Mouse (Mus musculus): ENCODE measurements around the gene Plin4. TPM values are rescaled to one million over a fixed set of nuclear protein-coding genes. Genes with fewer than 3 reads are reported as not detected.
A peak's percentile ranks its signal among the peaks of the same experiment; 100 is the strongest.

The Plin4 gene
- total RNA-seq (2021): 100 to 1,000 TPM; 127 to 310 TPM
- long read RNA-seq, experiment 1, partial matches to known transcripts: 15 of 64 reads
- long read RNA-seq, experiment 1, other reads (novel, unspliced or antisense): 49 of 64 reads
- long read RNA-seq, experiment 2, partial matches to known transcripts: 12 of 61 reads
- long read RNA-seq, experiment 2, other reads (novel, unspliced or antisense): 49 of 61 reads

DNA sequence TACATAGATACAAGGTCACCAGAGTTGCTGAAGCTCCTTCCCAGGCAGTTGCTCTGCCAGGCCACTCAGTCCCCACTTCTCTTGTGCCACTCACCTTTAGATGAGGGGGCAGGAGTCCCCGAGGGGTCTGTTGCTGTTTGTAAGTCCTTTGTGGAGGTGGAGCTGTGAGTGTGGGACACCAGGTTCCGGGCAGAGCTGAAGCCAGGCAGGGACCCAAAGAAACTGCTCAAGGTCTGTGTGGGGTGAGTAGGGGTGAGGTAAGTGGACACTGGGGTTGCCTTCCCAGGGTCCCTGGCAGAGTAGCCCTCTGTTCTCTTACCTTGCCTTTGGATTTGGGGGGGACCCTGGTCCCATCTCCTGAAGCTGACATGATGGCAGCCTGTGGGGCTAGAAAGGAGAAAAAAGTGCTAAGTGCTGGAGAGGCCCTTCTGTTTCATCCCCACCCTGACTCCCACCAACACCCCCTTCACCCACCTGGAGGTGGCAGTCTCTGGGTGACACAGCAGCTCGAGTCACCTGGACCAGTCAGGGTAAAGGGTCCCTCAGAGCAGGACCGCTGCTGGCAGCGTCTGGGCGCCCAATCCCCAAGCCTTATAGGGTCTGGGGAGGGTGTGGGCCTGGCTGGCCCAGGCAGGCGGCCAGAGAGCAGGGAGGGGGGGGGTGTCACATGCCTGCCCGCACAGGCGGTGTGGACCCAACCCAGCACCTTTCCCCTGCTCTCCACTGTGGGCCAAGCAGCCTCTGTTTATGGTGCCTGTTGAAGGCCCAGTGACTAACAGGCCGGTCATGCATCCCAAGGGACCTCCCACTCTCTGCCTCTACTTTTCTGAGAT lies at the start of gene Plin4:
TSS of gene Plin4 (minus strand) at position 585 of the 833 bp plus-strand sequence.
- intact Hi-C loops (cut with DNase I; ENCODE audit: low total_unique reads): no loop called here
- DNase-seq: peak; percentile 83

DNA sequence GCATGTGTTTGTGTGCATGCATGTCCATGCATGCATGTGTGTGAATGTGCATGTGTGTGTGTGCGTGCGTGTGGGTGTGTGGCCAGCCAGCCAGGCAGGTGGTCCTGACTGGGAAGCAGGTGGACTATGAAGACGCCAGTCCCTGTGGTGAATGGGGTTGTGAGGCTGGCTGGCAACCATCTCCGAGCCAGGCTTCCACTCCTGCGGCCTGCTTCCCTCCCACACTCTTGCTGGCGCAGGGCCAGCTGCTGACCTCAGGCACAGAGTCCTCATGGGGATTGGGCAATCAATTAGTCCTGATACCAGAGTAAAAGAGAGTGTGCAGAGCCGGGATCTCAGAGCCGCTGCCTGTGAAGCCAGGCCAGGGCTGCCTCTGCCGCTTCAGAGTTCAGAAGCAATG lies 44.0 kb upstream of the Plin4 start:
- intact Hi-C loops (cut with DNase I; ENCODE audit: low total_unique reads): no loop called here
- peak; percentile 63 for DNase-seq

DNA sequence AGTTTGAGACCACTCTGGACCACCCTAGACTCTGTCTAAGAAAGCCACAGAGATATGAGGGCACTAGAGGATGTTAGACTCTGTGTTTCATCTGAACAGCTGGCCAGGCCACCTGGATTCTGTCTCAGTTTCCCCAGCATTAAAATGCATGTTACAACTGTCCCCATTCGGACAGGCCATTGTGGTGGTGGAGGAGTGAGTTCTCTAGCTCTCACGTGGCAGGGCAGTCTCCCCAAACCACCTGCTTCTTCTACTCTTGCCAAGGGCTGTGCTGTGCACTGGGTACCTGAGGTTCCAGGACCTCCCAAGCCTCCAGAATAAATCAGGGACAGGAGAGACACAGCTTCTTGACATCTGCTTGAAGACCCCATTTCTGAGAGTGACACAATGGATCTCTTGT lies 40.3 kb upstream of the Plin4 start:
- no peak for DNase-seq
- intact Hi-C loops (cut with DNase I; ENCODE audit: low total_unique reads): no loop called here

DNA sequence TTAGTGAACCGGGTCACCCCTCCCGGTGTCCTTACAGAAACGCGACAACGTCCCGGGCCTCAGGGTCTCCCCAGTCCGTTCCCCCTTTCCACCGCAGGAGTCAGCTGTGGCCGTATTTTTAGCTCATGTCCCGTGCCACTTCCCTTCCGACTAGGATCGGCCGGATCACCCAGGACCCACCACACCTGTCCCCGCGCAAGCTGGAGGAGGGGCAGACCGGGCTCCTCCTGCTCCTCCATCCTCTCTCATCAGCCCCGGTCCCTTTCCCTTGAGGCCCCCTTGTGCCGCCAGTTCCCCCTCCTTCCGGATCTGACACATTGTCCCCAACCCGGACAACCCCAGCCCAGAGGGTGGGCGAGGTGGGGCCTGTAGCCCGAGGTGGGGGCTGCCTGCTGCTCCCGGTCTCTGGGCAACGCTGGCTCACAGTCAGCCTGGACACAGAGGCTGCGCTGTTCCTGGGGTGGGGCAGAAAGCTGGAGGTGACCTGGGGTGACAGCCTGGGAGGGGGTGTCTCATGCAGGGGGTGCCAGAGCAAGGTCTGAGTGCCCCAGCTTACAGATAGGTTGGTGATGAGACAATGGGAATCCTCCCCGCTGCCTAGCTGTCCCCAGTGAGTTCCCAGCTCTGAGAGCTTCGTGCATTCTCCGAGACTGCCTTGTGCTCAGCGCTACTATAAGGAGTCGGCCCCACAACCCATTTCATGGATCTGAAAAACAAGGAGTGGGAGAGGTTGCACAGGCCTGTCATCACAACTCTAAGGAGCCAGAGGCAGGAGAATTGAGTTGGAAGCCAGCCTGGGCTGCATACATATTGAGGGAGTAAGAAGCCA lies 39.4 kb upstream of the Plin4 start:
- intact Hi-C loops (cut with DNase I; ENCODE audit: low total_unique reads): no loop called here
- DNase-seq: no peak

DNA sequence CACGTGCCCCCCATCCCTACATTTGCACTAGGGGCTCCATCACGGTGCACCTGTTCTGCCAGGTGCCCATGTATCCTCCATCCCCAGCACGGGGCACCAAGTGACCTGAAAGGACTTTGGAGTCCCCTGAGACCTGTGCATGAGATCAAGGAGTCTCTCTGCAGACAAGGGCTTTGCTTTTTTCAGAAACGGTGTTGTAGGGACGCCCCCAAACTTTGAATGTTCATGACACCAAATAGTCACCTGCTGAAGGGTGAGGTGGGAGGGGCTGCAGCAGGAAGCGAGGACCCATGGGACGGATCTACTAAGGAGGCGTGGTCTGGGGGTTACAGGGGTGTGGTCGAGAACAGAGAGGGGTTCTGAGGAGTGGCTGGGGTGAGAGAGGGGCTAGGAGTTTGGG lies 38.7 kb upstream of the Plin4 start:
- intact Hi-C loops (cut with DNase I; ENCODE audit: low total_unique reads): no loop called here
- no peak for DNase-seq

DNA sequence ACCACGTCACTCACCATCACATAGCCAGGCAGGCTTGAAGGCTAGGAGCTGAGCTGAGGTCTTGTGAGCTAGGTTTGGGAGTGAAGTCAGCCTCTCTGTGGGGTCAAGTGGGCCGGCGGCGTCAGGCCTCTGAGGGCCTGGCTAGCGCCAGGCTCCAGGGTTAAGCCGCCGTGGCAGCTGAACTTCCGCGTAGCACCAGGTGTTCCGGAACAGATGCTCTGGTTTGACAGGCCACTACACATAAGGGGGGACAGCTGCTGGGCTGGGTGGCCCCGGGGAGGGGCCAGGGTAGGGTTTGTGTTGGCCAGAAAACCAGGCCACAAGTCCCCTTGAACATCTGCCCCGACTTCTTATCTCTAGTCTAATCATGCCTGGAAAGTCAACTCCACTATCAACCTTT lies 37.8 kb upstream of the Plin4 start:
- DNase-seq: no peak
- intact Hi-C loops (cut with DNase I; ENCODE audit: low total_unique reads): no loop called here

DNA sequence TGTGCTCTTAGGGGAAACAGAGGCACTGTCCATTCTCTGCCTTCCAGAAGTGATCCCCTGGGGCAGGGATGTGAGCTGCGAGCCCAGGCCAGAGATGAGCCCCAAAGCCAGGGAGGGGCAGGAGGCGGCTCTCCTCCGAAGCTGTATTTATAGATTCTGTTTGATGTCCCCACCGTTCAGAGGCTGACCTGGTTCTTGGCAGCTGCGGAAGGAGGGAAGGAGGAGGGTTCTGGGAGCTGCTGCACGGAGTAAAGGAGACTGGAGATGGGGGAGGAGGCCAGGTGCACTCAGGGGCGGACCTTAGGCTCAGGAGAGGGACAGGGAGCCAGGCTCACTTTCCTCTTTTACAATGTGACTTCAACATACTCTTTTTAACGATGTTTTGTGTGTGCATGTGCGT lies 36.5 kb upstream of the Plin4 start:
- intact Hi-C loops (cut with DNase I; ENCODE audit: low total_unique reads): no loop called here
- no peak for DNase-seq

DNA sequence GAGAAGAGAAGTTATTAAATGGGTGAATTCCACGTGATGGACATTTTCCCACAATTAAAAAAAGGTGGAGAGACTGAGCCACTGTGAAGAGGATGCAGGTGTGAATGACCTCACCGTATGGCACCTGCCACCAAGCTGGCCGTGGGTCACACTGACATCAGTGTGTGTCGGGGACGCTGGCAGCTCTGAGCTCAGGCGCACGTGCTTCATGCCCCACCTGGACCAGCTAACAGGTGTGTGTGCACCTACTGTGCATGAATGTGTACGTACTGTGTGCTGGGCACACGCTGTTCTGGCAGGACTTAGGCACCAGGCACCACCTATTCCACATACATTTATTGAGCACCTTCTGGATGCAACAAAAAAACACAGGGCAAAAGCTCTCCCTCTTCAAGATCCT lies 34.9 kb upstream of the Plin4 start:
- no peak for DNase-seq
- intact Hi-C loops (cut with DNase I; ENCODE audit: low total_unique reads): no loop called here

DNA sequence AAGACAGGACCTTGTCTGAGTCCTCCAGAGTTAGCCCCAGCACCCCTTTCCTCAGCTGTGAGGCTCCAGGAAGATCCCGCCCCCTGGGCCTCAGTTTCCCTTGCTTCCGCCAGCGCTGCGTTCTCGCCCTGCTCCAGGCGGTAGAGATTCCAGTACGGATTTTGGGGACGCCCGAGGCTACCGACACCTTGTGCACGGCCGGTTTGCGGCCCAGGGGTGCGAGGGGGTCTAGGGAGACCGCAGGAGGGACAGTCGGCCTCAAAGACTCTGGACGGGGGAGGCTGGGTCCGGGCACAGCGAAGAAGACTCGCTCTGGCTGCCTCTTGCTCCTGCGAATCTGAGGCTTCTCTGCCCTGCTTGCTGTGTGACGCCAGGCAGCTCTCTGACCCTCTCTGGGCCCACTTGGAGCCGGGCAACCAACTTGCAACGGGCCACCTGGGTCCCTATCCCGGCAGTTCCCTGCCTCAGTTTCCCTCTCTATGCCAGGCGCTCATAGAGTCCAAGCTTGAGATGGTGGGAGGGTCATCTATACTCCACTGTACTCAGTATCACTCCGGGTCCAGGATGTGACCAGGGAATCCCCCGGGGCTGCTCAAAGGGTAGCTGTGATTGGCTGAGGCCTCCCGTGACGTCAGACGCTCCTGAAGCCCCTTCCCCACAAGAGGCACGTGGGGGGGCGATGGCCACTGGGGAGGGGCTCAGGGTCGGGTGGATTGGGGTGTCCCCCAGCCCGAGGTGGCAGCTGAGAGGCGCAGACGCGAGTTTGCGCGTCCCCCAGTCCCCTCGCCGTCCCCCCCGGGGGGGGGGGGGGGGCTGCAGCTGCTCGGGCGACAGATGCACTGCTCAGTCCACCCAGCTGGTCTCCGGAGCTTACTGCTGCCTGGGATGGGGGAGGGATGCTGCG lies 32.4 kb upstream of the Plin4 start:
- DNase-seq: peak; percentile 46
- intact Hi-C loops (cut with DNase I; ENCODE audit: low total_unique reads): no loop called here

DNA sequence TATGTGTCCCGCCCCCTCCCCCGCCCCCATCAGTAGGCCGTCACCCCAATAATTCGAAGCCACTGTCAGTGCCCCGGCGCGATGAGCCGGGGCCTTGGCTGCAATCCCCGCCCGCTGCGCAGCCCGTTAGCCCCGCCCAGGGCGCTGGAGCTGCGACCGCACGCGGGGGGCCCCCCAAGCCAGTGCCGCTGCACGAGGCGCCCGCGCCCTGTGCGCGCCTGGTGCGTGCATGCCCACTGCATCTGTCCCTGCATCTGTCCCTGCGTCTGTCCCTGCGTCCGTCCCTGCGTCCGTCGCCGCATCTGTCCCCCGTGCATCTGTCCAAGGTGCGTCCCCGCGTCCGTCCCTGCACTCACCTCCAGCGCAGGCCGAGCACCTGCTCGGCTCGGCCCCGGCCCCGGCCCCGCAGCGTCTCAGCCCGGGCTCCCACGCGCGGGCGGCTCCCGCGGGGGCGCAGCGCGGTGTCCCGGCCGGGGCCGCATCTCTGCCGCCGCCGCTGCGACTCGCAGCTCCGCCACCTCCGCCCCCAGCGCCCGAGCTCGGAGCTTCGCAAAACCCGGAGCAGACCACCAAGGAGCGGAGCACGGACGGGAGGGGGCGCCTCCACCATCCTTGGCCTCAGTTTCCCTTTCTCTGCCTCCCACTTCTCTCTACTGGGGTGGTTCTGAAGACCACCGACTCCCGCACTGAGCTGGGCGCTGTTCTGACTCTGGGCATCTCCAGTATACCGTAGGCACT lies 30.4 kb upstream of the Plin4 start, which contains the start of gene Sema6b:
TSS of gene Sema6b (minus strand) at position 486 of the 738 bp plus-strand sequence.
- intact Hi-C loops (cut with DNase I; ENCODE audit: low total_unique reads): no loop called here

DNA sequence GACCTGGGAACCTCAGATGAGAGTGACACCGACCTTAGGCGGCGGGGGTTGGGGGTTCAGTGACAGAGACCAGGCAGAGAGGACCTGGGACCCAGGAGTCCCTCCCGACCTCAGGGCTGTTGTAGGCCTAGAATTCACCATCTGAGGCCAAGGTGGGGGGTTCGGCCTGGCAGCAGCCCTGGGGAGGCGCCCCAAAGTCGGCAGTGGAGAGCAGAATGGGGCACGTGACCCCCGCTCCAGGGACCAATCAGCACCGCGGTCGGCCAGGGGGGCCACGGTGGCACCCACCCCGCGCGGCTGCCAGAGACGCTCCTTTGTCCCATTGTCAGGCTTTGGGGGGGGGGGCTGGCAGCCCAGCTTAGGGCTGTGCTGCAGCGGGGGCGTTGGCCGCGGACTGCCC lies 29.8 kb upstream of the Plin4 start:
- DNase-seq: peak; percentile 27
- intact Hi-C loops (cut with DNase I; ENCODE audit: low total_unique reads): no loop called here

More for the DNA sequence above, 30.4 kb upstream of the Plin4 start, which contains the start of gene Sema6b:
- DNase-seq: peak; percentile 70

DNA sequence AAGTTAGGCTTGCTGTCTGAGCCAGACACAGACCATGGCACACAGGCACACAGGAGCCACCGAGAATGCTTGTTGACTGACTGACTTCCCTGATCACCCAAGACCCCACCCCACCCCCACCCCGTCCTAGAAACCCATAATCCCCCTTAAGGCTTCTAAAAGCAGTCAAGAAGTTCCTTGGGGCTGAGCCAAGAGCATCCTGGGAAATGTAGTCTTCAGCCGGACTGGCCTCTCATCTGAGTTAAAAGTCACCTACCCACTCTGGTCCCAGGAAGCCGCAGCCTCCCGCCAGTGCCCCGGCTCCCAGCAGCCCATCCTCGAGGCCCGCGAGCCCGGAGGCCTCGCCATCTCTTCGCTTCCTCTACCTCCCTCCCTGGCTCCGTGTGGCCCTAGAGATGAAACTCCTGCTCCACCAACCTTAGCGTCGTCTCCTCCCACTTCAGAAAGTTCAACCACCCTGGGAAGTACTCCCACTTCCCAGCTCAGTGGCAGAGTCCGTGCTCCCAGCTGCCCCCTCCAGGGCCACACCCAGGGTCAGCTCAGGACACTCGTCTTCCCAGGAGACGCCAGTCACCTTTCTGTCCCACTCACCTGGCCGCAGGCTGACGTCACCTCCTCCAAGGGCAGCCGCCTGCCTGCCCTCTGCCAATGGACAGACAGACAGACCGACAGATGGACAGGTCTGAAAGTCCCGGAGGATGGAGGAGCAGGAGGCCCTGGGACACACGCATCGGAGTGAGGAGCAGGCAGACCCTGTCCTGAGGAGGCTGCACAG lies 28.4 kb upstream of the Plin4 start:
- intact Hi-C loops (cut with DNase I; ENCODE audit: low total_unique reads): no loop called here
- no peak for DNase-seq

DNA sequence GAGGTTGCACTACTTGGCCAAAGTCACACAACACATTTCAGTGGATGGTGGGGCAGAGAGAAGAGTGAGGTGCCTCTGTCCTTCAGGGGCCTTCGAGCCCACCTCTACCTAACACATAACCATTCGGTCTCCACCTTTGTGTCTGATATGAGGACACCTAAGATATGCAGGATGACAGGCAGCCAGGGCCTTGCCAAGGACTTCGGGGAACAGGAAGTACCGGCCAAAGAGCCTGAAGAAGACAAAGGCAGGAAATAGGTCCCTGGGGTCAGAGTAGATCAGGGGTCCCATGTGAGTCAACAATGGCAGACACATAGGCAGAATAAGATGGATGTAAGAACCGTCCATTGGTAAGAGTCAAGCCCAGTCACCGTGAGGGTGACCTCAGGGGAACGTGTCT lies 27.0 kb upstream of the Plin4 start:
- no peak for DNase-seq
- intact Hi-C loops (cut with DNase I; ENCODE audit: low total_unique reads): no loop called here

DNA sequence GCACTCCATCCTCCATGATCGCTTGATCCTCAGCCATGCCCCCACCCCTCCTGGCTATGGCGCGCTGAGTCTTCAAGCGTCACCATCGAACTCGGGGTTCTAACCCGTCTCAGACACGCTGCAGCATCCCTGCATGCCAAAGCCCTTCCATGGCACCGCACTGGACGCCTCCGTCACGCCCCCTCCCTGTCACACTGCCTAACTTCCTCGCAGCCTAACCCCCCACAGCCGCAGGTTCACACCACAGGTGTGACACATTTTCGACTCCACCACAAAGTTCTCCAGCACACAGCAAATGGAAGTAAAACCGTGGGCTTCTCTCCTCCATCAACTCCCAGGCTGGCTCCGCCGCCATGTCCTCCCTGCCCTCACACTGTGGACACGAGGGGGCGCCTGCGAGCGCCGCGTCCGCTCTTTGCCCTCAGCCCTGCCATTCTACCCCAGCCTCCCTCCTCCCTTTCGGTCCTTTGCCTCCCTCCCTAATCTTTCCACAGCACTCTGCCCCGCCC lies 24.9 kb upstream of the Plin4 start:
- DNase-seq: peak; percentile 77
- intact Hi-C loops (cut with DNase I; ENCODE audit: low total_unique reads): loop anchor here (5.0 kb wide), 1 partner anchor 118 kb away; no protein-coding TSS in a partner anchor

DNA sequence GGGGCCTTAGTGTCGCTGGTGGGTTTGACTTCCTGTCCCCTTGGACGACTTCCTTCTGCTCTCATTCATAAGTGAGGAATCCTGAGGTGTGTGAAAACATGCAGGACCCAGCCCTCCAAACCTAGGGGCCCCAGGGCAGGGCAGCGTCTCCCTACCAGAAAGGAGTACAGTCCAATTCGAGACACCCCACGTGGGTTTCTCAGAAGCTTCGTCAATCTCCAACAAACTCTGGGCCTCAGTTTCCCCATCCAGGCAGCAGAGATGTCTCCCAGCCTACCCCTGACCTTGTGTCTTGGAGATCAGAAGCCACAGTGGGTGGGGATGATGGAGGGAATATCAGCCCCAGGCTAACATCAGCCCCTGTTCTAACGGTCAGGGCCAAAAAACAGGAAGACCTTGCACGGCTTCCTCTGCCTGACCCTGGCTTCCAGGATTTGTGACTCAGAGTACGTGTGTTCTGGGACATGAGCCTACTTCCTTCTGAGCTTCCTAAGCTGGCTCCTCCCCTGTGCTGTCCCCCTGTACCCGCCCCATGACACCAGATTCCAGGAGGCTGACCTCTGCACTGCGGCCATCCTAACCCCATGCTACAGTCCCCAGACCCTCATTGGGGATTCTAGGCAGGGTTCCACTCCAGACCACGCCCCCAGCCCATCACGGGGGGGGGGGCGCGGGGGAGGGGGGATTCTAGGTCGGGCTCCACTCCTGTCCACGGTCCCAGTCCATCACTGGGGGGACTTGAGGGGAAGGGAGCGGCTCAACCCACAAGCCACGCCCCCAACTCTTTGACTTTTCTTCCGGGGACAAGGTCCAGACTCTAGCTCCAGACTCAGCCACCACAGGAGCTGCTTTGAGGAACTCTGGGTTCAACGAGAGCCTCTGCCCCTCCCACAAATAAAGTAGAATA lies 24.1 kb upstream of the Plin4 start:
- intact Hi-C loops (cut with DNase I; ENCODE audit: low total_unique reads): loop anchor here (2.0 to 5.0 kb wide), 2 partner anchors 25 to 119 kb away; no protein-coding TSS in a partner anchor
- DNase-seq: peak; percentile 67

DNA sequence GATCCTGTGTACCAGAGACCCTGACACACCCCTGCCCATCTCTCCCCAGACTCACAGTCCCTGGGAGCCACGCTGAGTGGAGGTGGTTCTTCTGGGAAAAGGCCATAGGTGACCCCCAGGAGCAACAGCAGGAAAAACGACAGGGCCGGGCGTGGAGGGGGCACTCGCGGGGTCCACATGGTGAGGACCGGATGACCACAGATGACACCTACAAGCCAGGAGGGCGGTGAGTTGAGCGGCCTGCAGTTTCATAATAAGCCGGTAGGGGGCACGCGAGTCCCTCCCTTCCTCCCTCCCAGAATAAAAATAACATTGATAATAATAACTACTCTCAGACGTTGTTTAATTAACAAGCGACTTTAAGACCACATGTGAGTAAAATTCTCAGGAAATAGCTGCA lies 23.1 kb upstream of the Plin4 start:
- intact Hi-C loops (cut with DNase I; ENCODE audit: low total_unique reads): loop anchor here (2.0 to 5.0 kb wide), 2 partner anchors 26 to 120 kb away; no protein-coding TSS in a partner anchor
- no peak for DNase-seq

All from gastrocnemius, postnatal 14 days (tissue).